Mouse (Mus musculus): ENCODE measurements around the gene Wsb1. TPM values are rescaled to one million over a fixed set of nuclear protein-coding genes. Genes with fewer than 3 reads are reported as not detected.

Gene Wsb1
- polyA plus RNA-seq, 1 experiment from 2014 or later: 266 TPM

GRCm38 (mm10) chr11:79286305-79286799 is 31.9 kb upstream of the Wsb1 start:
- Histone ChIP-seq H3K4me1 (ENCODE audit: insufficient read depth) (peaks cover 9% of the 10 kb centered on the region), H3K36me3 (ENCODE audit: insufficient read depth) (no peaks in the 10 kb centered on the region), H3K4me3 (ENCODE audit: low read depth, low read length) (no peak overlapping the region), H3K27me3 (ENCODE audit: insufficient read depth, low read length) (no peaks in the 10 kb centered on the region), H3K4me2 (no peak overlapping the region), H3K9me3 (ENCODE audit: low read depth, low read length) (no peaks in the 10 kb centered on the region), H3K9ac (no peak overlapping the region), H3K27ac (ENCODE audit: low read depth) (peak overlapping the region; percentile 18; the same call in 1 of the 2 replicates)
- DNase-seq (no peak), ATAC-seq (ENCODE audit: insufficient read depth) (no peak)
- TF ChIP-seq CTCF (IDR thresholded peaks at IDR 0.05; ENCODE audit: low read depth): no peak
- WGBS: 42% methylated on average over 9 of the region's 9 CpGs

- TF ChIP-seq CTCF (IDR thresholded peaks at IDR 0.05; ENCODE audit: low read depth): no peak
- DNase-seq: no peak
- no peaks in the 10 kb centered on the region for H3K9me3 ChIP-seq (ENCODE audit: low read depth, low read length)
- H3K4me2 ChIP-seq: no peak overlapping the region
- WGBS: 92% methylated on average over 4 of the region's 4 CpGs
- ATAC-seq (ENCODE audit: insufficient read depth): no peak
- no peaks in the 10 kb centered on the region for H3K36me3 ChIP-seq (ENCODE audit: insufficient read depth)
- no peak overlapping the region for H3K9ac ChIP-seq
- no peak overlapping the region for H3K27ac ChIP-seq (ENCODE audit: low read depth)
- H3K27me3 ChIP-seq (ENCODE audit: insufficient read depth, low read length): no peaks in the 10 kb centered on the region
- H3K4me1 ChIP-seq (ENCODE audit: insufficient read depth): peaks cover 17% of the 10 kb centered on the region
- H3K4me3 ChIP-seq (ENCODE audit: low read depth, low read length): no peak overlapping the region
Observed at GRCm38 (mm10) chr11:79283350-79284030, 29.0 kb upstream of the Wsb1 start.

DNA sequence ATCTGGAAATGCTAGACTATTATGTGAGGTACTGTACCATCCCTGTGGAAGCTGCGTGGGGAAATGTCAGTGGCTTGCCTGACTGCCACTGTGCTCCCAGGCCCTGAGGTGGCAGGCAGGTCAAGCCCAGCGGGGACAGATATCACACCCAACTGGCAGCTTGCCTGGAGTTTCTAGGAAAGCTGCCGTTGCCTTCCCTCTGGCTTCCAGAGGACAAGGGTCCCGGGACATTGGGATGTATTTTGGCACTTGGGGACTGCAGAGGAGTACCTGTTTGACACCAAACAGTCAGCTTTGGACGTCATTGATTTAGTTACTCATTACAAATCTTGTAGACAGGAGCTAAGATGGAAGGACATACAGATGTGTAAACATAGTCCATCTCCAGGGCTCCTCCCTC is 26.9 kb upstream of the Wsb1 start:
- no peak overlapping the region for H3K4me2 ChIP-seq
- no peak overlapping the region for H3K9ac ChIP-seq
- H3K27me3 ChIP-seq (ENCODE audit: insufficient read depth, low read length): no peaks in the 10 kb centered on the region
- H3K36me3 ChIP-seq (ENCODE audit: insufficient read depth): no peaks in the 10 kb centered on the region
- no peaks in the 10 kb centered on the region for H3K9me3 ChIP-seq (ENCODE audit: low read depth, low read length)
- 38% methylated on average over 5 of the region's 5 CpGs for WGBS
- no peak overlapping the region for H3K27ac ChIP-seq (ENCODE audit: low read depth)
- no peak for TF ChIP-seq CTCF (IDR thresholded peaks at IDR 0.05; ENCODE audit: low read depth)
- no peak overlapping the region for H3K4me3 ChIP-seq (ENCODE audit: low read depth, low read length)
- H3K4me1 ChIP-seq (ENCODE audit: insufficient read depth): peaks cover 12% of the 10 kb centered on the region; the same call in 1 of the 2 replicates
- no peak for ATAC-seq (ENCODE audit: insufficient read depth)
- DNase-seq: no peak

DNA sequence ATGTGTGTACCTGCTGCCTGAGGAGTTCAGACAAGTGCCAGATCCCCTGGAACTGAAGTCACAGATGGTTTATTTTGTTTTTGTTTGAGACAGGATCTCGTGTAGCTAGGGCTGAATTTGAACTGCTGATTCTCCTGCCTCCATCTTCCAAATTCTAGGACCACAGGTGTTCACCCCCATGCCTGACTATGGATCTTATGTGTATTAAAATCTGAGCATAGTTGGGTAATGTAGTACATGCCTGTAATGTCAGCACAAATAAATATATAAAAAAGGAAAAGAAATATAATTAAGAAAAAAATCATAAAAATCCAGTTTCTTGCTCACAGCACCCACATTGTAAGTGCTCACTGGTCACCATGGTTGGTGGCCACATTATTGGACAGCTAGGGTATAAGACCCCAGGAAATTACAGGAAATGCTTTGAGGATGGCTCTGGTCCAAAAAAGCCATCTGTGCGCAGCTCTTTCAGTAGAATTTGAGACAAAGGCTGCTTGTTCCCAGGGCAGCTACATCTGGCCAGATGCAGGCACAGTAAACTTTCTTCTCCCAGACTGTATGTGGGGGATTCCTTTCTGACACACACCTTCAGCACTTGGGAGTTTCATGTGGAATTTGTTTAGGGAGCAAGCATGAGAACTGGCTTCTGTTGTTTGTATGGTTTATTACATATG is 25.4 kb upstream of the Wsb1 start:
- no peak overlapping the region for H3K4me3 ChIP-seq (ENCODE audit: low read depth, low read length)
- DNase-seq (peak; percentile 92), ATAC-seq (ENCODE audit: insufficient read depth) (peak; percentile 75)
- H3K27me3 ChIP-seq (ENCODE audit: insufficient read depth, low read length): no peaks in the 10 kb centered on the region
- peaks cover 10% of the 10 kb centered on the region; the same call in 1 of the 2 replicates for H3K4me1 ChIP-seq (ENCODE audit: insufficient read depth)
- no peaks in the 10 kb centered on the region for H3K36me3 ChIP-seq (ENCODE audit: insufficient read depth)
- peak overlapping the region; percentile 87 for H3K27ac ChIP-seq (ENCODE audit: low read depth)
- WGBS: 24% methylated on average over 2 of the region's 2 CpGs
- no peaks in the 10 kb centered on the region for H3K9me3 ChIP-seq (ENCODE audit: low read depth, low read length)
- no peak overlapping the region for H3K4me2 ChIP-seq
- H3K9ac ChIP-seq: peak overlapping the region; percentile 15; the same call in 1 of the 2 replicates
- no peak for TF ChIP-seq CTCF (IDR thresholded peaks at IDR 0.05; ENCODE audit: low read depth)

- Histone ChIP-seq H3K4me1 (ENCODE audit: insufficient read depth) (0 out of 2 replicates have a peak, but pooled peaks cover 3% of the 10 kb centered on the region), H3K36me3 (ENCODE audit: insufficient read depth) (no peaks in the 10 kb centered on the region), H3K27me3 (ENCODE audit: insufficient read depth, low read length) (no peaks in the 10 kb centered on the region), H3K27ac (ENCODE audit: low read depth) (no peak overlapping the region), H3K4me2 (no peak overlapping the region), H3K4me3 (ENCODE audit: low read depth, low read length) (no peak overlapping the region), H3K9ac (no peak overlapping the region), H3K9me3 (ENCODE audit: low read depth, low read length) (no peaks in the 10 kb centered on the region)
- ATAC-seq (ENCODE audit: insufficient read depth): no peak
- DNase-seq: no peak
- TF ChIP-seq CTCF (IDR thresholded peaks at IDR 0.05; ENCODE audit: low read depth): no peak
- WGBS: 48% methylated on average over 4 of the region's 4 CpGs
Observed at GRCm38 (mm10) chr11:79273757-79274156, 19.3 kb upstream of the Wsb1 start.

- H3K27me3 ChIP-seq (ENCODE audit: insufficient read depth, low read length): no peaks in the 10 kb centered on the region
- no peak for TF ChIP-seq CTCF (IDR thresholded peaks at IDR 0.05; ENCODE audit: low read depth)
- H3K9me3 ChIP-seq (ENCODE audit: low read depth, low read length): no peaks in the 10 kb centered on the region
- DNase-seq (no peak), ATAC-seq (ENCODE audit: insufficient read depth) (no peak)
- no peak overlapping the region for H3K4me2 ChIP-seq
- 55% methylated on average over 4 of the region's 4 CpGs for WGBS
- H3K36me3 ChIP-seq (ENCODE audit: insufficient read depth): no peaks in the 10 kb centered on the region
- H3K9ac ChIP-seq: no peak overlapping the region
- 0 out of 2 replicates have a peak, but pooled peaks cover 3% of the 10 kb centered on the region for H3K4me1 ChIP-seq (ENCODE audit: insufficient read depth)
- no peak overlapping the region for H3K27ac ChIP-seq (ENCODE audit: low read depth)
- H3K4me3 ChIP-seq (ENCODE audit: low read depth, low read length): no peak overlapping the region
Observed at GRCm38 (mm10) chr11:79273039-79273438, 18.6 kb upstream of the Wsb1 start.

DNA sequence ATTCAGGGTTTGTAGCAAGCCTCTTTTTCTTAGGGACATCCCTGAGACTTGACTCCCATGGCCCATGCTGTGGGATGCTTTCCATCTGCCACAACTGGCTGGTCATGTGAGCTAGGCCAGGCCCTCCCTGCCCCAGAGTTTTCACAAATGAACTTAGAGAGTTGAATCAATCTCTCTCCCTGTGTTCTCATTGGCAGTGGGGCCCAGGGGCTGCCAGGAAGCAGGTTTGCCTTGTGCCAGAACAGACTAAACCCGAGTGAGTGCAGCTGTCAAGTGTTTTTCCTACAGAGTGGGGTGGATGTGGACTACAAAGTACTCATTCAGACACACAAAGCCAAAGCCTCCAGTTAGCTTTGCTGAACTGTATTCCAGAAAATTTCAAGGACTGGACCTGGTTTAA is 12.7 kb upstream of the Wsb1 start:
- DNase-seq (peak; percentile 64), ATAC-seq (ENCODE audit: insufficient read depth) (peak; percentile 66)
- no peak for TF ChIP-seq CTCF (IDR thresholded peaks at IDR 0.05; ENCODE audit: low read depth)
- H3K36me3 ChIP-seq (ENCODE audit: insufficient read depth): no peaks in the 10 kb centered on the region
- H3K9me3 ChIP-seq (ENCODE audit: low read depth, low read length): no peaks in the 10 kb centered on the region
- H3K4me3 ChIP-seq (ENCODE audit: low read depth, low read length): no peak overlapping the region
- H3K9ac ChIP-seq: no peak overlapping the region
- 8% methylated on average over 1 of the region's 1 CpGs for WGBS
- peaks cover 5% of the 10 kb centered on the region; the same call in 1 of the 2 replicates for H3K4me1 ChIP-seq (ENCODE audit: insufficient read depth)
- H3K27me3 ChIP-seq (ENCODE audit: insufficient read depth, low read length): no peaks in the 10 kb centered on the region
- peak overlapping the region; percentile 75; the same call in 1 of the 2 replicates for H3K27ac ChIP-seq (ENCODE audit: low read depth)
- H3K4me2 ChIP-seq: no peak overlapping the region
